Mouse (Mus musculus): ENCODE measurements around the gene Hexim1. TPM values are rescaled to one million over a fixed set of nuclear protein-coding genes. Genes with fewer than 3 reads are reported as not detected.

The Hexim1 gene
- polyA plus RNA-seq, 1 experiment from 2014 or later: 4.4 TPM

GRCm38 (mm10) chr11:103142441-103143182, 26.6 kb downstream of the Hexim1 start:
- Histone ChIP-seq H3K4me2 (peak overlapping the region; percentile 45), H3K4me3 (peak overlapping the region; percentile 24), H3K27me3 (no peaks in the 10 kb centered on the region), H3K27ac (peak overlapping the region; percentile 88), H3K36me3 (0 out of 2 replicates have a peak, but pooled peaks cover 3% of the 10 kb centered on the region), H3K9me3 (no peaks in the 10 kb centered on the region), H3K9ac (peak overlapping the region; percentile 1; the same call in 1 of the 2 replicates), H3K4me1 (peaks cover 40% of the 10 kb centered on the region)
- peak; percentile 66 for ATAC-seq (ENCODE audit: borderline replicate concordance, extremely low read depth, low FRiP score, low TSS enrichment)
- 24% methylated on average over 8 of the region's 8 CpGs for WGBS

GRCm38 (mm10) chr11:103144309-103145285, 28.6 kb downstream of the Hexim1 start:
- H3K4me2 ChIP-seq: no peak overlapping the region
- H3K4me1 ChIP-seq: peaks cover 40% of the 10 kb centered on the region
- WGBS: 40% methylated on average over 12 of the region's 12 CpGs
- no peaks in the 10 kb centered on the region for H3K27me3 ChIP-seq
- H3K9me3 ChIP-seq: no peaks in the 10 kb centered on the region
- no peak for ATAC-seq (ENCODE audit: borderline replicate concordance, extremely low read depth, low FRiP score, low TSS enrichment)
- no peaks in the 10 kb centered on the region for H3K36me3 ChIP-seq
- no peak overlapping the region for H3K27ac ChIP-seq
- H3K9ac ChIP-seq: no peak overlapping the region
- no peak overlapping the region for H3K4me3 ChIP-seq

- H3K9ac ChIP-seq: no peak overlapping the region
- ATAC-seq (ENCODE audit: borderline replicate concordance, extremely low read depth, low FRiP score, low TSS enrichment): no peak
- H3K4me1 ChIP-seq: peaks cover 27% of the 10 kb centered on the region
- WGBS: 84% methylated on average over 4 of the region's 4 CpGs
- H3K27ac ChIP-seq: no peak overlapping the region
- H3K4me2 ChIP-seq: no peak overlapping the region
- H3K9me3 ChIP-seq: no peaks in the 10 kb centered on the region
- H3K36me3 ChIP-seq: no peaks in the 10 kb centered on the region
- no peaks in the 10 kb centered on the region for H3K27me3 ChIP-seq
- no peak overlapping the region for H3K4me3 ChIP-seq
These were observed 30.4 kb downstream of the Hexim1 start for GRCm38 (mm10) chr11:103146386-103146785.

GRCm38 (mm10) chr11:103147766-103148165, 31.7 kb downstream of the Hexim1 start:
- Histone ChIP-seq H3K27ac (no peak overlapping the region), H3K4me1 (peaks cover 13% of the 10 kb centered on the region), H3K27me3 (no peaks in the 10 kb centered on the region), H3K36me3 (no peaks in the 10 kb centered on the region), H3K9ac (no peak overlapping the region), H3K4me3 (no peak overlapping the region), H3K9me3 (no peaks in the 10 kb centered on the region), H3K4me2 (no peak overlapping the region)
- ATAC-seq (ENCODE audit: borderline replicate concordance, extremely low read depth, low FRiP score, low TSS enrichment): no peak
- WGBS: 70% methylated on average over 4 of the region's 4 CpGs

GRCm38 (mm10) chr11:103149771-103150170, 33.7 kb downstream of the Hexim1 start:
- Histone ChIP-seq H3K4me3 (no peak overlapping the region), H3K36me3 (no peaks in the 10 kb centered on the region), H3K4me1 (0 out of 2 replicates have a peak, but pooled peaks cover 5% of the 10 kb centered on the region), H3K27me3 (no peaks in the 10 kb centered on the region), H3K4me2 (no peak overlapping the region), H3K27ac (no peak overlapping the region), H3K9ac (no peak overlapping the region), H3K9me3 (no peaks in the 10 kb centered on the region)
- WGBS: 94% methylated on average over 4 of the region's 4 CpGs
- ATAC-seq (ENCODE audit: borderline replicate concordance, extremely low read depth, low FRiP score, low TSS enrichment): no peak

- H3K9ac ChIP-seq: peak overlapping the region; percentile 43
- peak overlapping the region; percentile 39 for H3K4me3 ChIP-seq
- H3K27ac ChIP-seq: peak overlapping the region; percentile 70
- no peaks in the 10 kb centered on the region for H3K27me3 ChIP-seq
- H3K4me1 ChIP-seq: peaks cover 9% of the 10 kb centered on the region
- H3K4me2 ChIP-seq: peak overlapping the region; percentile 80
- peak; percentile 94 for ATAC-seq (ENCODE audit: borderline replicate concordance, extremely low read depth, low FRiP score, low TSS enrichment)
- 1% methylated on average over 25 of the region's 25 CpGs for WGBS
- no peaks in the 10 kb centered on the region for H3K9me3 ChIP-seq
- H3K36me3 ChIP-seq: no peaks in the 10 kb centered on the region
These were observed 42.8 kb downstream of the Hexim1 start for GRCm38 (mm10) chr11:103158621-103159478.

GRCm38 (mm10) chr11:103160738-103161137, 44.7 kb downstream of the Hexim1 start:
- Histone ChIP-seq H3K4me1 (peaks cover 9% of the 10 kb centered on the region), H3K9ac (no peak overlapping the region), H3K27ac (no peak overlapping the region), H3K4me3 (no peak overlapping the region), H3K9me3 (no peaks in the 10 kb centered on the region), H3K36me3 (no peaks in the 10 kb centered on the region), H3K4me2 (no peak overlapping the region), H3K27me3 (no peaks in the 10 kb centered on the region)
- no peak for ATAC-seq (ENCODE audit: borderline replicate concordance, extremely low read depth, low FRiP score, low TSS enrichment)
- 79% methylated on average over 11 of the region's 11 CpGs for WGBS

- Histone ChIP-seq H3K4me2 (no peak overlapping the region), H3K9me3 (no peaks in the 10 kb centered on the region), H3K27ac (no peak overlapping the region), H3K4me1 (peaks cover 9% of the 10 kb centered on the region), H3K27me3 (no peaks in the 10 kb centered on the region), H3K4me3 (no peak overlapping the region), H3K36me3 (no peaks in the 10 kb centered on the region), H3K9ac (no peak overlapping the region)
- WGBS: 65% methylated on average over 7 of the region's 7 CpGs
- no peak for ATAC-seq (ENCODE audit: borderline replicate concordance, extremely low read depth, low FRiP score, low TSS enrichment)
These were observed 45.4 kb downstream of the Hexim1 start for GRCm38 (mm10) chr11:103161449-103161848.

- Histone ChIP-seq H3K4me2 (no peak overlapping the region), H3K4me1 (peaks cover 9% of the 10 kb centered on the region), H3K27ac (no peak overlapping the region), H3K9me3 (no peaks in the 10 kb centered on the region), H3K4me3 (no peak overlapping the region), H3K9ac (no peak overlapping the region), H3K36me3 (no peaks in the 10 kb centered on the region), H3K27me3 (no peaks in the 10 kb centered on the region)
- 86% methylated on average over 5 of the region's 5 CpGs for WGBS
- no peak for ATAC-seq (ENCODE audit: borderline replicate concordance, extremely low read depth, low FRiP score, low TSS enrichment)
These were observed 46.1 kb downstream of the Hexim1 start for GRCm38 (mm10) chr11:103162132-103162531.

- Histone ChIP-seq H3K27me3 (peaks cover 6% of the 10 kb centered on the region), H3K9me3 (no peaks in the 10 kb centered on the region), H3K36me3 (no peaks in the 10 kb centered on the region), H3K4me1 (no peaks in the 10 kb centered on the region), H3K4me2 (no peak overlapping the region), H3K27ac (no peak overlapping the region), H3K4me3 (no peak overlapping the region), H3K9ac (no peak overlapping the region)
- WGBS: 17% methylated on average over 10 of the region's 10 CpGs
- no peak for ATAC-seq (ENCODE audit: borderline replicate concordance, extremely low read depth, low FRiP score, low TSS enrichment)
These were observed 48.4 kb downstream of the Hexim1 start for GRCm38 (mm10) chr11:103164391-103164790.

- Histone ChIP-seq H3K4me3 (no peak overlapping the region), H3K36me3 (no peaks in the 10 kb centered on the region), H3K27me3 (peaks cover 49% of the 10 kb centered on the region), H3K4me1 (peaks cover 12% of the 10 kb centered on the region), H3K27ac (no peak overlapping the region), H3K9ac (no peak overlapping the region), H3K4me2 (no peak overlapping the region), H3K9me3 (no peaks in the 10 kb centered on the region)
- no peak for ATAC-seq (ENCODE audit: borderline replicate concordance, extremely low read depth, low FRiP score, low TSS enrichment)
- 19% methylated on average over 9 of the region's 9 CpGs for WGBS
These were observed 52.8 kb downstream of the Hexim1 start for GRCm38 (mm10) chr11:103168690-103169390.
